Mouse (Mus musculus) activated CD4-positive, CD25-positive, alpha-beta regulatory T cell, adult 9 weeks (primary cell): Measurements from ENCODE around the gene Gas2l1. TPM values are rescaled to one million over a fixed set of nuclear protein-coding genes. Genes with fewer than 3 reads are reported as not detected.

Experiments
- polyA plus RNA-seq: library from polyadenylated mRNA; unstranded; fragments of 100-300 nt; shearing (Covaris generic); gene quantifications from one replicate; pipeline ENCODE4 v1.2.1, GENCODE M21; 2017

The Gas2l1 gene
- polyA plus RNA-seq = 1.8 TPM

DNA sequence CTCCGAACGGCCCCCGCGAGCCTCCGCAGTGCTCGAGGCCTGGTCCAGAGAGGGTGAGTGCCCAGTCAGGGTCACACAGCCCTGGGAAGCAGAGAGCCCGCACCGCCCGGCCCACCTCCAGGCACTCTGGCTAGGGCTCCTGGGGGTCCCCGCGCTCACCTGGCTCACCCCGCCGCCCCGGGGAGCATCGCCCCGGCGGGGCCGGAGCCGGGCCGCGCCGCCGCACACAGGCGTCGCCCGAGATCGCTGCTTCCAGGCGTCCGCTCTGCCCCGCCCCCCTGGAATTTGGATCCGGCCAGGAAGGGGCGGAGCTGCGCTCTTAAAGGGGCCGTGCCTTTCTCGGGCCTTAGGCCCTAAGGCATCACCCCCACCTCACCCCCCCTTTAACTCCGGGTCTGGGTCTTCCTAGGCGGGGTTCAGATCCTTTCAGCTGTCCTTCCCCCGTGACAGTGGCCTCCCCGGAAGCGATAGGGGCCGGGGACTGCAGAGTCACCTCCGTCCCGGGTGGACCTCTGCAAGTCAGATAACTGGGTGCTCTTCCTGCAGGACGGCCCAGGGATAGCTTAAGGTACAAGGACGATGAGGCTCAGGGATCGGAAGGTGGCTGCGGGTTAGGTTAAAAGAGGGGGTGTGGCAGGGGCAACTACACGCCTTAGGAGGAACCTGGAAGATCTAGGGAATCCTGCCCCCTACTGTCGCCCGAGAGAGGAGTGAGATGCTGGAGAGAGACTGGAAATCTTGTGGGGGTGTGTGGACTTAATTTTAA is at the start of gene Gas2l1:
Gas2l1 (minus strand) TSS at position 272 of the 766 bp plus-strand sequence.

DNA sequence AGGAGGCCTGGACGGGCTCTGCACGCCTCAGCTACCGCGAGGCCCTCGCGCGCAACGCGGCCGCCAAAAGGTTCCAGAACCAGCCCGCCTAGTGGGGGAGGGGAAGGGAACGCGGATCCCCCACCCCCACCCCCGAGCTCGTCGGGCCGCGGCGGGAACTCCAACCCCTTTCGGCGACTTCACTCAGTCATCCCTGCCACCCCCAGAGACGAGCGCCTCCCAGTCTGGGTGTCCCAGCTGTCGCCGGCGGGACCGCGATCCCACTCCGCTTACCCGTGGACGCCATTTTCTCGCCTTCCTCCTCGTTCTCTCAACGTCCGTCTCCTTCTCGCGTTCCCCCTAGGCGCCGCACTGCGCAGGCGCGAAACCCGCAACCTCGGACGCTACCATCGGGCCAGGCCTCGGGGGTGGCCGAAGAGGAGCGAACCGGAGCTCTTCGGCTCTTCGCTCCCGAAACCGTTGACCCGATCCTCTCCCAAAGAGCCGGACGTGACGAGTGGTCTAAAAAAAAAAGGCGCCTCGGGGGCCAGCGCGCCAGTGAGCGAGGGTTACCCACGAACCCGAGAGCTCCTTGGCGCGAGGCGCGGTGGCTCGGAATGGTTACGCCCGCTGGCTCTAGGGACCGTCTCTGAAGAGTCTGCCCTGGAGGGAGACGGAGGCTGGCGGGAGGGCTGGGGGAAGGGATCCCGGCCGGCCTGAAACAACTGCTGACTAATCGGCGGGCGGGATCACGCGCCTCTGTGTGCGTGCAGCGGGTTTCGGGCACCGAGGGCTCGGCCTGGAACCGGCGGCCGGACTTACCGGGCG is 33.8 kb upstream of the Gas2l1 start, which contains the start of the genes Rhbdd3 and Ewsr1:
Rhbdd3 (plus strand) TSS at position 191 of the 807 bp plus-strand sequence.
Ewsr1 (minus strand) TSS at position 531 of the 807 bp plus-strand sequence.

DNA sequence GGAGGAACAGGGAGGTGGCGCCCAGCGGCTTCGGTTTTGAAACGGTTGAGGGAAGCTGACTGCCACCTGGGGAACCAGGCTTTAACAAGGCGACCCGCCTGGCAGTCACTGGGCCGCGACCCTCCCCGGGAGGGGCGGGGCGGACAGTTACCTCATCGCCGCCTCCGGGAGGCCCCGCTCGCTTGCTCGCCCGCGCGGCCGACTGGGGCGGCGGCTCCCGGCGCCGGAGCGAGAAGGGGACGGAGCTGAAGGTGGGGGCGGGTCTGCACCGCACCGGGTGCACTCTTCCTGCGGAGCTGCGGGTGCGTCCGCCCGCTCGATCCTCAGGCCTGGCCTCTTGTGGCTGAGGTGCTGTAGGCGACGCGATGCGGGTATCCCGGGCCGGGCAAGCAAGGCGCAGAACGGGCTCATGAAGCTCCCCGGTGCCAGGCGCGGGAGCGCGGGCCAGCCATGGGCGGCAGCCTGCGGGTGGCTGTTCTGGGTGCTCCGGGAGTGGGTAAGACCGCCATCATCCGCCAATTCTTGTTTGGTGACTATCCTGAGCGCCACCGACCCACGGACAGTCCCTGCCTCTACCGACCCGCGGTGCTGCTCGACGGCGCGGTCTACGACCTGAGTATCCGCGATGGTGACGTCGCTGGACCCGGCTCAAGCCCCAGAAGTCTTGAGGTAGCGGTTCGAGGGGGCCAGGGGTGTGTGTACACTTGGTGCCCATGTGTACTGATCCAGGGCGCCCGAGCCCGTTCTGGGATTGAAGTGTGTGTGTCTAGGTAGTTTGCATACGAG is 7.1 kb downstream of the Gas2l1 start, which contains the start of gene Rasl10a:
Rasl10a (plus strand) TSS at position 273 of the 786 bp plus-strand sequence.

Other genes with a start within 250 kb of the Gas2l1 start
- 50.3 TPM for gene Nf2, start 215.8 kb downstream of the Gas2l1 start, polyA plus RNA-seq
- 41.5 TPM for gene Nipsnap1, start 191.4 kb downstream of the Gas2l1 start, polyA plus RNA-seq
- 55.9 TPM for gene Thoc5, start 170.0 kb downstream of the Gas2l1 start, polyA plus RNA-seq
- 5.4 TPM for gene Nefh, start 117.3 kb downstream of the Gas2l1 start, polyA plus RNA-seq
- gene Ap1b1, start 78.5 kb downstream of the Gas2l1 start, polyA plus RNA-seq = 110 TPM
- not detected for gene Rasl10a, start 7.2 kb downstream of the Gas2l1 start, polyA plus RNA-seq
- gene Rhbdd3, start 33.6 kb upstream of the Gas2l1 start, polyA plus RNA-seq = 6.9 TPM
- 768 TPM for gene Ewsr1, start 33.9 kb upstream of the Gas2l1 start, polyA plus RNA-seq
- gene Emid1, start 86.9 kb upstream of the Gas2l1 start, polyA plus RNA-seq = 1.3 TPM
- gene Kremen1, start 196.2 kb upstream of the Gas2l1 start, polyA plus RNA-seq = 2.8 TPM